Comparison of ENCODE assay signal across 9 mouse cellular contexts in genomic region chr5:120136236-120136675, GRCm38 (mm10). TPM values are rescaled to one million over a fixed set of nuclear protein-coding genes. Genes with fewer than 3 reads are reported as not detected.
DNase-seq lines count a peak whose midpoint lies in the region; ATAC-seq lines count a peak whose summit lies in the region.
"Had no signal": no experiment of that assay in that cellular context is flagged by ENCODE, and none has a peak within 500 bp of the region (broad histone marks: within the 10 kb centered on the region; RNA-seq: fewer than 3 reads in every experiment).

No protein-coding gene starts in this region.

- DNase-seq in neural tube, embryonic 11.5 days (ENCODE audit: low spot score): no peak
- DNase-seq in hindbrain, embryonic 10.5 days (ENCODE audit: low spot score): no peak
- peak; percentile 33 for DNase-seq in yolk sac, embryonic 10.5 days (ENCODE audit: low spot score)
- DNase-seq in B cell, adult 2 months: no peak
- DNase-seq in layer of hippocampus, adult 18-20 months (ENCODE audit: low spot score in 2 of 2): no peak

- peak overlapping the region; percentile 18; the same call in 1 of the 2 replicates for H3K9ac ChIP-seq in neural tube, embryonic 11.5 days (ENCODE audit: low read length)
- H3K9ac ChIP-seq in neural tube, embryonic 15.5 days (replicated peaks): no peak overlapping the region
- H3K9ac ChIP-seq: forebrain, embryonic 15.5 days; lung, embryonic 15.5 days had no signal

- WGBS in neural tube, embryonic 11.5 days: 39% methylated on average over 10 of the region's 10 CpGs
- WGBS in neural tube, embryonic 15.5 days: 25% methylated on average over 10 of the region's 10 CpGs
- 38% methylated on average over 10 of the region's 10 CpGs for WGBS in hindbrain, embryonic 10.5 days

- H3K36me3 ChIP-seq in neural tube, embryonic 11.5 days (ENCODE audit: control insufficient read depth, insufficient read depth, low read length): no peaks in the 10 kb centered on the region
- peaks cover 13% of the 10 kb centered on the region; the same call in 1 of the 2 replicates for H3K36me3 ChIP-seq in neural tube, embryonic 15.5 days
- H3K36me3 ChIP-seq in hindbrain, embryonic 10.5 days: peaks cover 79% of the 10 kb centered on the region

- 0 out of 2 replicates have a peak overlapping the region, but pooled peaks have one; percentile 27 for H3K27ac ChIP-seq in neural tube, embryonic 11.5 days (ENCODE audit: low read depth, low read length)
- no peak overlapping the region for H3K27ac ChIP-seq in neural tube, embryonic 15.5 days (replicated peaks)
- H3K27ac ChIP-seq in hindbrain, embryonic 10.5 days: peak overlapping the region; percentile 77
- H3K27ac ChIP-seq: forebrain, embryonic 15.5 days; lung, embryonic 15.5 days had no signal

- H3K4me2 ChIP-seq in neural tube, embryonic 11.5 days (ENCODE audit: low read depth): no peak overlapping the region
- H3K4me2 ChIP-seq in neural tube, embryonic 15.5 days: no peak overlapping the region
- H3K4me2 ChIP-seq: forebrain, embryonic 15.5 days; lung, embryonic 15.5 days had no signal

- H3K27me3 ChIP-seq in neural tube, embryonic 11.5 days (ENCODE audit: control insufficient read depth, insufficient read depth, low read length): no peaks in the 10 kb centered on the region
- no peaks in the 10 kb centered on the region for H3K27me3 ChIP-seq in neural tube, embryonic 15.5 days (replicated peaks)
- H3K27me3 ChIP-seq in hindbrain, embryonic 10.5 days (ENCODE audit: insufficient read depth, poor library complexity, severe bottlenecking): 0 out of 2 replicates have a peak, but pooled peaks cover 6% of the 10 kb centered on the region
- H3K27me3 ChIP-seq: forebrain, embryonic 15.5 days; lung, embryonic 15.5 days had no signal

- no peaks in the 10 kb centered on the region for H3K4me1 ChIP-seq in neural tube, embryonic 11.5 days (ENCODE audit: control insufficient read depth, insufficient read depth, low read length)
- H3K4me1 ChIP-seq in neural tube, embryonic 15.5 days: peaks cover 7% of the 10 kb centered on the region
- peaks cover 23% of the 10 kb centered on the region for H3K4me1 ChIP-seq in hindbrain, embryonic 10.5 days (replicated peaks)
- H3K4me1 ChIP-seq: lung, embryonic 15.5 days had no signal

- H3K9me3 ChIP-seq in neural tube, embryonic 11.5 days (ENCODE audit: control insufficient read depth, low read length): no peaks in the 10 kb centered on the region
- H3K9me3 ChIP-seq in neural tube, embryonic 15.5 days (replicated peaks): no peaks in the 10 kb centered on the region
- H3K9me3 ChIP-seq in hindbrain, embryonic 10.5 days: no peaks in the 10 kb centered on the region
- H3K9me3 ChIP-seq: forebrain, embryonic 15.5 days; lung, embryonic 15.5 days had no signal

- no peak for ATAC-seq in neural tube, embryonic 11.5 days (ENCODE audit: insufficient read depth, low FRiP score, low TSS enrichment)
- ATAC-seq in neural tube, embryonic 15.5 days (ENCODE audit: low FRiP score): no peak
- 0 out of 2 replicates have a peak, but pooled peaks have one; percentile 28 for ATAC-seq in megakaryocyte, adult 5-6 weeks (ENCODE audit: poor library complexity, severe bottlenecking)
- ATAC-seq: forebrain, embryonic 15.5 days had no signal

- no peak overlapping the region for H3K4me3 ChIP-seq in neural tube, embryonic 11.5 days (ENCODE audit: low read depth, low read length)
- H3K4me3 ChIP-seq in neural tube, embryonic 15.5 days (replicated peaks): no peak overlapping the region
- H3K4me3 ChIP-seq in hindbrain, embryonic 10.5 days: no peak overlapping the region
- H3K4me3 ChIP-seq: forebrain, embryonic 15.5 days; lung, embryonic 15.5 days had no signal

RNA-seq across cellular contexts. Expression of gene Rbm19, which starts 20.0 kb away (rescaled TPM):
- polyA plus RNA-seq in neural tube, embryonic 11.5 days (2014; fragmentation: Nextera tagmentation; extraction: Ambion mirVana): 22.2 and 24.4 TPM in 2 replicates
- 18.7 and 20.2 TPM in 2 replicates for polyA plus RNA-seq in neural tube, embryonic 15.5 days (2015; fragmentation: Nextera tagmentation; extraction: Ambion mirVana)
- polyA plus RNA-seq in hindbrain, embryonic 10.5 days (2016; fragmentation: Nextera tagmentation; extraction: Ambion mirVana): 27.6 and 31.9 TPM in 2 replicates
- total RNA-seq in megakaryocyte, adult 5-6 weeks (2015): 6.5 and 7.1 TPM in 2 replicates
- 11.7 and 12.4 TPM in 2 replicates for total RNA-seq in megakaryocyte, adult 5-6 weeks (2017)
- 10 to 100 TPM; 18.7 to 21.4 TPM for total RNA-seq in layer of hippocampus, adult 18-20 months (2021)
